Mouse (Mus musculus) kidney, embryonic 14.5 days (tissue): ENCODE data around the gene Tmem219. TPM values are rescaled to one million over a fixed set of nuclear protein-coding genes. Genes with fewer than 3 reads are reported as not detected.

Source experiments
- ATAC-seq: fragments of 200-750 bp; cut with Nextera tagmentation; 2 replicates; pipeline ENCODE4 v1.8.0; 2017; ENCODE audit warnings: moderate number of reproducible peaks, mild to moderate bottlenecking, moderate TSS enrichment, moderate library complexity; ENCODE audit not compliant: low FRiP score, low TSS enrichment
- H3K27ac ChIP-seq: fragments of 300-500 bp; sonication (generic); 2 replicates; pipeline ENCODE4 v1.5.1; 2014; ENCODE audit warnings: low read depth, mild to moderate bottlenecking, low read length, moderate library complexity, mixed read lengths
- H3K27me3 ChIP-seq: fragments of 300-500 bp; sonication (generic); 2 replicates; pipeline ENCODE4 v1.6.1; 2014; ENCODE audit warnings: mild to moderate bottlenecking, low read length; ENCODE audit not compliant: control insufficient read depth, insufficient read depth
- H3K36me3 ChIP-seq: fragments of 300-500 bp; sonication (generic); 2 replicates; pipeline ENCODE4 v1.6.1; 2014; ENCODE audit warnings: low read length, mixed read lengths; ENCODE audit not compliant: control insufficient read depth, insufficient read depth
- H3K4me1 ChIP-seq: fragments of 300-500 bp; sonication (generic); 2 replicates; pipeline ENCODE4 v1.6.1; 2014; ENCODE audit warnings: low read length, mixed read lengths; ENCODE audit not compliant: control insufficient read depth, insufficient read depth
- H3K4me2 ChIP-seq: fragments of 300-500 bp; sonication (generic); replicated peaks from 2 replicates; pipeline ENCODE4 v1.6.1; 2014; ENCODE audit warnings: low read depth, mild to moderate bottlenecking, low read length
- H3K4me3 ChIP-seq: fragments of 300-500 bp; sonication (generic); 2 replicates; pipeline ENCODE4 v1.5.1; 2014; ENCODE audit warnings: mild to moderate bottlenecking, low read length
- H3K9ac ChIP-seq: fragments of 300-500 bp; sonication (generic); 2 replicates; pipeline ENCODE4 v1.6.1; 2014; ENCODE audit warnings: low read depth, mild to moderate bottlenecking, low read length, moderate library complexity
- H3K9me3 ChIP-seq: fragments of 300-500 bp; sonication (generic); 2 replicates; pipeline ENCODE4 v1.6.1; 2016; ENCODE audit warnings: low read length; ENCODE audit not compliant: control insufficient read depth
- WGBS: fragments of 180-500 bp; shearing (Covaris S2); extraction: QIAGEN DNeasy Blood & Tissue Kit; methylation state at CpG from one replicate; pipeline ENCODE4 v1.1.7; 2014; 5-methylcytosine and 5-hydroxymethylcytosine counted together
- polyA plus RNA-seq: library from polyadenylated mRNA; unstranded; fragments of >200 nt; fragmentation: Nextera tagmentation; extraction: Ambion mirVana; gene quantifications from 2 replicates; pipeline ENCODE4 v1.2.1, GENCODE M21; 2014

Gene Tmem219
- polyA plus RNA-seq, 1 experiment from 2014 or later, result 27.4 TPM

- peak; percentile 40 for ATAC-seq
- H3K27ac ChIP-seq, result no peak overlapping the region
Measured at GRCm38 (mm10) chr7:126847421-126848398, 75.0 kb downstream of the Tmem219 start.

GRCm38 (mm10) chr7:126847116-126847420, 75.6 kb downstream of the Tmem219 start, which contains the start of gene Doc2a:
Gene Doc2a (plus strand): TSS chr7:126847416.
- peaks cover 5% of the 10 kb centered on the region; the same call in 1 of the 2 replicates for H3K36me3 ChIP-seq

More at GRCm38 (mm10) chr7:126847421-126848398, 75.0 kb downstream of the Tmem219 start:
- H3K9ac ChIP-seq, result peak overlapping the region; percentile 70
- WGBS, result under 1% methylated on average over 73 of the region's 74 CpGs
- no peaks in the 10 kb centered on the region for H3K9me3 ChIP-seq
- H3K27me3 ChIP-seq, result peaks cover 19% of the 10 kb centered on the region; the same call in 1 of the 2 replicates
- peaks cover 12% of the 10 kb centered on the region for H3K36me3 ChIP-seq
- H3K4me1 ChIP-seq, result peaks cover 19% of the 10 kb centered on the region; the same call in 1 of the 2 replicates
- peak overlapping the region; percentile 99 for H3K4me2 ChIP-seq
- H3K4me3 ChIP-seq, result peak overlapping the region; percentile 60

GRCm38 (mm10) chr7:126845516-126845915, 77.2 kb downstream of the Tmem219 start:
- H3K4me3 ChIP-seq, result no peak overlapping the region
- H3K9me3 ChIP-seq, result 0 out of 2 replicates have a peak, but pooled peaks cover 3% of the 10 kb centered on the region
- H3K9ac ChIP-seq, result no peak overlapping the region
- H3K4me1 ChIP-seq, result peaks cover 16% of the 10 kb centered on the region; the same call in 1 of the 2 replicates
- no peak overlapping the region for H3K27ac ChIP-seq
- H3K36me3 ChIP-seq, result no peaks in the 10 kb centered on the region
- WGBS, result 91% methylated on average over 2 of the region's 2 CpGs
- no peak overlapping the region for H3K4me2 ChIP-seq
- H3K27me3 ChIP-seq, result peaks cover 19% of the 10 kb centered on the region; the same call in 1 of the 2 replicates
- no peak for ATAC-seq

More at GRCm38 (mm10) chr7:126847116-126847420, 75.6 kb downstream of the Tmem219 start, which contains the start of gene Doc2a:
- H3K9me3 ChIP-seq, result no peaks in the 10 kb centered on the region
- ATAC-seq, result no peak
- 29% methylated on average over 4 of the region's 4 CpGs for WGBS
- H3K27me3 ChIP-seq, result peaks cover 19% of the 10 kb centered on the region; the same call in 1 of the 2 replicates
- peak within 1 kb of the TSS; percentile 99 for H3K4me2 ChIP-seq
- peak within 1 kb of the TSS; percentile 60 for H3K4me3 ChIP-seq
- no peak within 1 kb of the TSS for H3K27ac ChIP-seq
- peaks cover 19% of the 10 kb centered on the region; the same call in 1 of the 2 replicates for H3K4me1 ChIP-seq
- peak within 1 kb of the TSS; percentile 70 for H3K9ac ChIP-seq

DNA sequence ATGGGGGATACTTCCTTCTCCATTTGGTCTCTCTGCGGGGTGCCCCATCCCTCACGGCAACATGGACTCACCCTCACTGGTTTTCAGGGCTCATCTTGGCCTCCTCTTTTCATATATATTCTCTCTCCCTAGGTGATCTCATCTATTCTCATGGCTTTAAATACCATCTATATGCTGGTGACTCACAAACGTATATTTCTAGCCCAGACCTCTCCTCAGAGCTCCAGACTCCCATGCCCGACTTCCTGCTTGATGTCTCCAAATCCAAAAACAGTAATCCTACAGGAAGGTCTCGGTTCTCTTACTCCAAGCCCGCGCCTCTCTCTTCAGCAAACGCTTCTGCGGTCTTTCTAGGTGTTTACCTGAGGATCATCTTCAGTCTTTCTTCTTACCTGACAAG, 79.4 kb downstream of the Tmem219 start:
- no peak overlapping the region for H3K27ac ChIP-seq
- H3K27me3 ChIP-seq, result peaks cover 6% of the 10 kb centered on the region; the same call in 1 of the 2 replicates
- H3K36me3 ChIP-seq, result no peaks in the 10 kb centered on the region
- H3K4me2 ChIP-seq, result no peak overlapping the region
- peaks cover 10% of the 10 kb centered on the region; the same call in 1 of the 2 replicates for H3K4me1 ChIP-seq
- 0 out of 2 replicates have a peak, but pooled peaks cover 3% of the 10 kb centered on the region for H3K9me3 ChIP-seq
- ATAC-seq, result no peak
- no peak overlapping the region for H3K9ac ChIP-seq
- no peak overlapping the region for H3K4me3 ChIP-seq
- WGBS, result 85% methylated on average over 9 of the region's 9 CpGs

Other genes with a start within 250 kb of the Tmem219 start
- 5.2 and 6.3 TPM in 2 replicates for gene Sult1a1, start 246.5 kb downstream of the Tmem219 start, polyA plus RNA-seq
- gene Bola2, start 227.5 kb downstream of the Tmem219 start, polyA plus RNA-seq, result 145 and 184 TPM in 2 replicates
- gene Slx1b, start 227.1 kb downstream of the Tmem219 start, polyA plus RNA-seq, result 7.7 and 8.1 TPM in 2 replicates
- 18.3 and 19.6 TPM in 2 replicates for gene Coro1a, start 215.1 kb downstream of the Tmem219 start, polyA plus RNA-seq
- gene Mapk3, start 163.3 kb downstream of the Tmem219 start, polyA plus RNA-seq, result 55.0 and 79.2 TPM in 2 replicates
- gene Gdpd3, start 156.6 kb downstream of the Tmem219 start, polyA plus RNA-seq, result 2.0 and 2.6 TPM in 2 replicates
- gene Ypel3, start 146.0 kb downstream of the Tmem219 start, polyA plus RNA-seq, result 87.5 and 94.5 TPM in 2 replicates
- gene Tbx6, start 141.4 kb downstream of the Tmem219 start, polyA plus RNA-seq, result 0.24 and 0.36 TPM in 2 replicates
- gene Ppp4c, start 130.4 kb downstream of the Tmem219 start, polyA plus RNA-seq, result 294 and 371 TPM in 2 replicates
- gene Fam57b, start 125.2 kb downstream of the Tmem219 start, polyA plus RNA-seq, result 0.15 TPM in 1 of 2 replicates, not detected in the other
- gene 4930451I11Rik, start 91.3 kb downstream of the Tmem219 start, polyA plus RNA-seq, result not detected in 2 replicates
- 7.2 and 8.8 TPM in 2 replicates for gene Doc2a, start 75.5 kb downstream of the Tmem219 start, polyA plus RNA-seq
- 22.8 and 23.5 TPM in 2 replicates for gene Hirip3, start 60.9 kb downstream of the Tmem219 start, polyA plus RNA-seq
- 92.4 and 94.0 TPM in 2 replicates for gene Ino80e, start 60.5 kb downstream of the Tmem219 start, polyA plus RNA-seq
- gene Taok2, start 38.2 kb downstream of the Tmem219 start, polyA plus RNA-seq, result 24.9 and 29.2 TPM in 2 replicates
- gene Kctd13, start 6.0 kb upstream of the Tmem219 start, polyA plus RNA-seq, result 13.1 and 19.4 TPM in 2 replicates
- gene Asphd1, start 26.7 kb upstream of the Tmem219 start, polyA plus RNA-seq, result 0.16 and 0.34 TPM in 2 replicates
- gene Sez6l2, start 27.6 kb upstream of the Tmem219 start, polyA plus RNA-seq, result 1.1 and 1.7 TPM in 2 replicates
- 77.4 and 89.1 TPM in 2 replicates for gene Cdipt, start 53.0 kb upstream of the Tmem219 start, polyA plus RNA-seq
- gene Cdiptos, start 53.2 kb upstream of the Tmem219 start, polyA plus RNA-seq, result 1.3 and 2.5 TPM in 2 replicates
- 7.7 and 9.7 TPM in 2 replicates for gene Mvp, start 91.7 kb upstream of the Tmem219 start, polyA plus RNA-seq
- gene Pagr1b, start 93.6 kb upstream of the Tmem219 start, polyA plus RNA-seq, result 0.31 and 0.38 TPM in 2 replicates
- gene Pagr1a, start 94.4 kb upstream of the Tmem219 start, polyA plus RNA-seq, result 41.3 and 89.2 TPM in 2 replicates
- 21.8 and 65.4 TPM in 2 replicates for gene Gm42742, start 98.2 kb upstream of the Tmem219 start, polyA plus RNA-seq
- gene Prrt2, start 98.3 kb upstream of the Tmem219 start, polyA plus RNA-seq, result 4.1 and 9.6 TPM in 2 replicates
- 73.1 and 77.6 TPM in 2 replicates for gene Maz, start 104.1 kb upstream of the Tmem219 start, polyA plus RNA-seq
- 129 and 151 TPM in 2 replicates for gene Kif22, start 119.6 kb upstream of the Tmem219 start, polyA plus RNA-seq
- gene Zg16, start 164.4 kb upstream of the Tmem219 start, polyA plus RNA-seq, result not detected in 2 replicates
- 3.5 TPM in 2 replicates for gene AI467606, start 168.4 kb upstream of the Tmem219 start, polyA plus RNA-seq
- gene Qprt, start 199.3 kb upstream of the Tmem219 start, polyA plus RNA-seq, result 8.9 and 13.0 TPM in 2 replicates
- 0.14 and 0.26 TPM in 2 replicates for gene Spn, start 214.9 kb upstream of the Tmem219 start, polyA plus RNA-seq